Mouse (Mus musculus): ENCODE measurements around the gene Pofut2.
A peak's percentile ranks its signal among the peaks of the same experiment; 100 is the strongest.
"Not testable (repeated sequence)": the region's sequence is repeated elsewhere in the genome, so short reads cannot be mapped to it uniquely, and the experiment has no call there.

Gene Pofut2

DNA sequence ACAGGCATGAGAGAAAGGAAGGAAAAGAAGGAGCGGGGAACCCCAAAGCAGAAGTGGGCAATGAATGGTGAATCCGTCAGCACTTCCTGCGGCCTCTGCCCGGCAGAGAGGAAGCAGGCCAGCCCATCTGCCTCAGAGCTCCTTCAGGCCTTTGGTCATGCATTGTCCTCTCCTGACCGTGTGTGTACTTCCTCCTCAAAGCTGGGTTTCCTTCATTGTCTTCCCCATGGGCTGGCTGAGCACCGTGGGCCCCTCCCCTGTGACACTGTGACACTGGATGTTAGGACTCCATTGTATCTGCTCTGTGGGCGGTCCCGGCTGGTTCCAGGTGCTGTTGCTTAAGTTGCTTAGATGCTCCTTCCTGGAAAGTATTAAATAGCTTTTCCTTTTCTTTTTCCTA lies 7.3 kb downstream of the Pofut2 start:
- DNase-seq (ENCODE audit: low spot score) = no peak

DNA sequence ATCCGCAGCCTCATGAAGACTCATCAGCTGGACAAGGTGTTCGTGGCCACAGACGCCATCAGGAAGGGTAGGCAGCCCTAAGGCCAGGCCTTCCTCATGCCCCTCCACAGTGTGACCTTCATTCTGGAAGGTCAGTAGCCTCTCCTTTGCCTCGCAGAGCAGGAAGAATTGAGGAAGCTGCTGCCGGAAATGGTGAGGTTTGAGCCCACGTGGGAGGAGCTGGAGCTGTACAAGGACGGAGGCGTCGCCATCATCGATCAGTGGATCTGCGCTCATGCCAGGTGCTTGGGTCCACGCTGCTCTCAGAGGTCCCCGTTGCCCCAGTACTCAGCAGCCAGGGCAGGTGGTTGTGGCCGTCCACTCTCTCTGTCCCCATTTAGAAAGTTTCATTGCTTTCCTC lies 8.0 kb downstream of the Pofut2 start:
- DNase-seq (ENCODE audit: low spot score) = no peak

DNA sequence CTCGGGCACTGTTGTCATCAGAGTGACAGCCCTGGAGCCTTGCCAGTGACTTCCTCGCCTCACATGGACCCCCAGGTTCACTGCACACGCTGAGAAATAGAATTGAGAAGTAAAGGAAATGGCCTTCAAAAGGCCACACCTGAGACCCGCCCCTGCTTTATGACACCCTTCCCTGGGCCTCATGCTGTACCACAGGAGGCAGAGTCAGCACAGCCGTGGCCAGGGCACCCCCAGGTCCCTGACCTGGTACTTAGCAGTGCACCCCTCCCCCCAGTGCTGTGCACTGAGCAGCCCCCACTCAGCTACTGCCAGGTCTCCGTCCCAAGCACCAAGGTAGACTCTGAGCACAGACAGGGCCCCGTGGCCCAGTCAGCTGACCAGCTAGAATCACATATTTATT lies 10.1 kb downstream of the Pofut2 start:
- no peak for DNase-seq (ENCODE audit: low spot score)

DNA sequence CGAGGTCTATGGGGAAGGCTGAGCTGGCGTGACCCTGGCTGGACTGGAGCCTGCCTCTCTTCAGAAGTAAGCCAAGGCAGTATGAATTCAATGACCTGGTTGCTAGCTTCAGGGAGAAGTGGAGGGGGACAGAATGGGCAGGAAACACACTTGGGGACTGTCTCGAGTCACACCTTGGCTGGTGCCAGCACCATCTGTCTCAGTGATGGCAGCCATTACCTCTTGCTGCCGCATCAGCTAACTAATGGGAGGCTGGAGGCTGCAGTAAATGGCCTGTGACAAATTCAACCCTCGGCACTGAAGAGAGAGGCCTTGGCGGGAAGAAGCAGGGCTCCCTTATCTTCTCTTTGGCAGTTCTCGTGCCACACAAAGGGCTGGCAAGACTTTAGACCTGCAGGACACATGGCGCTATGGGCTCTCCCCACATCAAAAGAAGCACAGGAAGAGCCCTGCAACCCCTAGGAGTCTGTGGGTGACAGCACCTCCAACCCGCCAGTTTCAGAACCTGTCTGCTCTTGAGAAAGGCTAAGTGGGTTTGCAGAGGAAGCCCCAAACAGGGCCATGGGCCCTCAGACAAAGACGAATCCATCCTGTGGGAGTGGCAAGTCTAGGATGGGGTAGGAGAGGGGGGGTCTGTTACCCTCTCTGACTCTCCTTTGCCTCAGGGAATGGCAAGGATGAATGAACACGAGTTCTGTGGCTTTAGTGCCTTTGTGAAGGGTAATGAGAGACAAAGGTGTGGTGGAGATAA lies 14.1 kb downstream of the Pofut2 start:
- DNase-seq (ENCODE audit: low spot score) = no peak

DNA sequence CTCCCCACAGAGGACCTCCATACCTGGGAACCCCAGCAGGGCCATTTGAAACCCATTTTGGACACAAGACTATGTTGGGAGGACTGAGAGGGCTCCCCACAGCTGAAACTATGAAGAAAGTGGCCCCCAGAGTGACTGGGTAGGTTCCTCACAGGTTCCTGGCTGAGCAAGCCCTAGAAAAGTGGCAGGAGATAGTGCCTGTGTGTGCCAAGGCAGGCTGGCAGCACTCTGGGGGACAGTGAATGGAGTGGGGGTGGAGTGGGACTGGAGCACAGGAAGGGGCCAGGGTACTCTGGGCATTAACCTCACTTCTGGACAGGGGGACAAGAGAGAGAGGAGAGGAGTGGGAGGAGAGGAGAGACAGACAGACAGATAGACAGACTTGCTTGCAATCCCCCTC lies 14.8 kb downstream of the Pofut2 start:
- no peak for DNase-seq (ENCODE audit: low spot score)

DNA sequence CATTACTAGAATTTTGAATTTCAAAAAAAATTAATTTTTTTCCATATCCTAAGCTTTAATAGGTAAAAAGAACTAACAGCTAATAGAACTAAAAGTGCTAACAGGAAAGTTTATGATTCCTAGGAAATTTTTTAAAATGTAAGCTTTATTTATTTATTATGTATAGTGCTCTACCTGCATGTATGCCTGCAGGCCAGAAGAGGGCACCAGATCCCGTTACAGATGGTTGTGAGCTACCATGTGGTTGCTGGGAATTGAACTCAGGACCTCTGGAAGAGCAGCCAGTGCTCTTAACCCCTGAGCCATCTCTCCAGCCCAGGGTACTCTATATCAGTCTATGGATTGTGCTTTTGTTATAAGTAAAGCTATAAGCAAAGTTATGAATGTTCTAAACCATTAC lies 23.1 kb downstream of the Pofut2 start:
- DNase-seq (ENCODE audit: low spot score) = not testable (repeated sequence)

DNA sequence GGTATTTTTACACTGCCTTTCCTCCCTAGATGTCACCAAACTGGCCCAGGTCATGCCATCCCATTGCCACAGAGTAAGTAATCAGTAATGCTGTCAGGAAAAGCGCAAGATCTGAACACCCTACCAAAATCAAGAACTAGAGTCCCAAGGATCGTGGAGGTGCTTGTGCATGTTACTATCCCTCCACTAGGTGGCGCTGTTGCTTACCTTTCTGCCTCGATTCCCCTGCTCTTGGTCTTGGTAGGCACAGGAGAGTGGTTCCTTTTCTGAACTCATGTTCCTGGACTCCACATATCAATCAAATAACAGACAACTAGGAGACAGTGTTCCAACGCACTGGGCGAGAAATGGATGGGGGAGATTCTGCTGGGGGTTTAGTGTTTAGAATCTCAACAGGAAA lies 23.8 kb downstream of the Pofut2 start:
- DNase-seq (ENCODE audit: low spot score) = peak; percentile 72

DNA sequence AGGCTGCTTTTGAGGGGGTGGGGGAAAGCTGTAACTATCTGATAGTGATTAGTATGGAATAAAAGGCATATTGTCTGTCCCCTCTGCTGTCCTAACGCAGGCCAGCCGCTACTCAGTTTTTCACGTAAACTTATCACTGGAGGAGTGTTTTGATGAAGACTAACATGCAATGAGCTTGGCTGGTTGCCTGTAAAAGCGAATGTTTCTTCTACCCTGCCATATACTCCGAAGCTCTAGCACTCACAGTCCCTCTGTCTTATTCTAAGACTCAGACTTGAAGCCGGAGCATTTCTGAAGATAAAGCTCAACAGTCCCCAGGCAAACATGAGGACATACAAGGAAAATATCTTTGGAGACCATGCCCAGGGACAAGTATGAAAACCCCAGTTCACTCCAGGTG lies 25.8 kb downstream of the Pofut2 start:
- DNase-seq (ENCODE audit: low spot score) = no peak

DNA sequence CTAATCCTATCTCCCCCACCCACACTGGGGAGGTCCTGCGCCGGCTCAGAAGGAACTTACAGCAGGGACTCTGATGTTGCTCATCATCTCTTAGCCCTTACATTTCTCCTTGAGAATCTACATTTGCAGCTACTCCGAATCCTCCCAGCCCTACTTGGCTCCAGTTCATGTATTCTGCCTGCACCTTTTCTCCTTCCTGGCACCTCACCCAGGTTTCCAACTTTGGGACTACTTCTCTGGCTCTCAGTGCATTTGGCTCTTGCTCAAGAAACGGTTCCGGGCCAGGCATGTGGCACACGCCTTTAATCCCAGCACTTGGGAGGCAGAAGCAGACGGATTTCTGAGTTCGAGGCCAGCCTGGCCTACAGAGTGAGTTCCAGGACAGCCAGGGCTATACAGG lies 28.6 kb downstream of the Pofut2 start:
- no peak for DNase-seq (ENCODE audit: low spot score)

DNA sequence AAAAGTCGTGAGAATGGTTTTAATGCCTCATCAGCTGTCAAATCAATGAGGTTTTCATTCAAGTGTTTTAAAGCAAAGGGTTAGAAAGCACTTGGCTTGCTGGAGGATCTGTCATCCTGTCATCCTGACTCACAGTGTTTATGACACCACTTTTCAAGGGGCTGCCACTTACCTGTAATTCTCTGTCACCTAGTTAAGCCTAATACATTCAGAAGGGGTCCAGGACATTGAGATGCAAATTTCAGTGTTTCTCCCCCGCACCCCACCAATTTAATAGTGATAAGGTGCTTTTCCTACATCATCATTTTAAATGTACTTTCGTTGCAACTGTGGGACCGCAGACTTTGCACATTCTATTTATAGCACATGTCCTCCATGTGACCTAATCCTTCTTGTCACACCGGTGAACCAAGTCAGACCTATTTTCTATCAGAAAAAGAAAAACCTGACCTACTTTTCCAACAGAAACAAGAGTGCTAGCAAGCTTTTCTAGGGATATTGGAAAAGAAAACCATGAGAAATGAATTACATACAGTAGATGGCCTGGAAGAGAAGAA lies 29.7 kb downstream of the Pofut2 start:
- no peak for DNase-seq (ENCODE audit: low spot score)

DNA sequence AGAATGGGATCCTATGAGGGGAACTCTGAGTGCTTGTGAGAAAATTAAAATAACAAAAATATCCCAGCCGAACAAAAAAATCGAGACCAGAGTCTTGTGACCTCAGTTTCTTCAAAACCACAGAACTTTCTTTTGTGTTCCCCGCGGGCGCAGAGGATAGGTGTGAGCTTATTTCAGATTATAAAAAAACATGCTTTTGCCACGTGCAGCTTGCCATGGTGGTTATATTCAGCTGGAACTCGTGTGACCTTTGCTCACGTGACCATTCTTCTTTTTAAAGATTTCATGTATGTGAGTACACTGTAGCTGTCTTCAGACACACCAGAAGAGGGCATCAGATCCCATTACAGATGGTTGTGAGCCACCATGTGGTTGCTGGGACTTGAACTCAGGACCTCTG lies 30.5 kb downstream of the Pofut2 start:
- no peak for DNase-seq (ENCODE audit: low spot score)

DNA sequence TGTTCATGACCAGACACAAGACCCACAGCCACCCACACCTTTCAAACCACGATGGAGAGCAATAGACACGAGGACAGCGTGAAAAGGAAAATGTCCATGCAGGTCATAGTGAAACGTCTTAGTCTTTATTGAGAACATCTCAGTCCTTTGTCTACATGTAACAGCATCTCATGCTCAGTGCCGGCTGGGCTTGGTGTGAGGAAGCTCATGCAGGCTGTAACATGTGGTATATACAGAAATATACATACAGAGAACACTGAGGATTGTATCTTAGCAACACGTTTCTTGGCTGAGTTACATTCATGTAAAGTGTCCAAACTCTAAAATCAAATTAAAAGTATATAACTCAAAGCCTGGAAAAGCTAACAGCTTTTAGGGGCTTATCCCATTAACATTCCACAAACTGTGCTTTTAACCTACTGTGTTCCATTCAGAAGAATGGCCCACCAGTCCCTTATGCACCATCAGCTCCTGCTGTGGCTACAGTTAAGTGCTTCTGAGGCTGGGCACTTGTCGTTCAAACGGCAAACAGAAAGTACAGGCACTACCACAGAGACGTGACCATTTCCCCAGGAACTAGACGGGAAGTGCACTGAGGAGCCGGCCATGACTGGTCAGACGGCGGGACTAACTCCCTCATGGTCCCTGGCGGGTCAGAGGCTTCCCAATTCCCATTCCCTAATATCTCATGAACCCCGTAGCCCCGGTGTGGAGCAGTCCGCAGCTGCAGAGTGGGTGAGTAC lies 31.8 kb downstream of the Pofut2 start:
- DNase-seq (ENCODE audit: low spot score) = no peak

DNA sequence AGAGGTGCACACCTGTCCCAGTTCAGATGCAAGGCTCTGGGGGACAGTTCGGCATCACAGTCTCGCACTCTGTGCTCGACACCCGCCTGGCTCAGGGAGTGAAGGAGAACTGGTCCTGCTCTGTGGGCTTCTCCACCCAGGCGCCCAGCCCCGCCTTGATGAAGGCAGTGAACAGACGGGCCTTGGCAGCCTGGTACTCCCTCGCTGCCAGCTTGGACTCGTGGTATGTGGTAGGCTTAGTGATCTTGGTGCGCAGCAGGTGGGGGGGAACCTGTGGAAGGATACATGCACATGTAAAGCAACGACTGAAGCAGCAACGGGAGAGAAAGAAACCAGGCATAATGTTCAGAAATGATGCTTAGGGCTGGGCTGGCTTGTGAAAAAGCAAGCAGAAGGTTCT lies 35.7 kb downstream of the Pofut2 start:
- no peak for DNase-seq (ENCODE audit: low spot score)

DNA sequence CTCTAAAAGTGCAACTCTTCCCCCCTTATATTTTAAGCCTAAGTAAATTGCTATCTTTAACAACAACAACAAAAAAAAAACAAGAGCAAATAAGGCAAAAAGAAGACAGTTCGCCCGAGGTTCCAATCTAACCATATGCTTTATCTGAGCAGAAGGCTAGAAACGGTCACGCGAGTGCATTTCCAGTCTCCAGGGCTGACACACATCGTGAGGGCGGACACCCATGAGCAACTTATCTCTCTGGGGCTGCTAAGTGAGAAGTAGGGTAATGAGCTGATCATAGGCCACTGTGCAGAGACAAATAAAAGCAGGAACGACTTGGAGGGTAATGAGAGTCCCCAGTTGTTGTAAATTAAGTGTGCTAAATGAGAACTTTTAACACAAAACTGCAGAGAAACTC lies 39.6 kb downstream of the Pofut2 start:
- DNase-seq (ENCODE audit: low spot score) = no peak

DNA sequence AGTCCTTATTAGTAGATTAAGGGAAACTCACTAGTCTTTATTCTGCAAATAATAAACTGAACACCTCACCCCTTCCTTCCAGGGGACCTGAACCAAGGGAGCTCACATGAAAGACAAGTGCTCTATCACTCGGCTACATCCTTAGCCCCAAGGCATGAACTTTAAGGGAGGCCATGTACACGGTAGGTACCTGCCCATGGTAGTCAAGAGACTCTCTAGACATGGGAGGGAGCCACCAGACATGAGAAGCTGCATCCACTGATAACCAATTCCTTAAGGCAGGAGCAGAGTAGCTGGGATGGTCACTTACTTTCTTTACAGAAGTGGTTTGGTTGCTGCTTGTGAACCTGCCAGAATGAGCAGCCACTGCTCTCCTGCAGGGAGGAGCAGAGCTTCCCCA lies 40.2 kb downstream of the Pofut2 start:
- DNase-seq (ENCODE audit: low spot score) = no peak

DNA sequence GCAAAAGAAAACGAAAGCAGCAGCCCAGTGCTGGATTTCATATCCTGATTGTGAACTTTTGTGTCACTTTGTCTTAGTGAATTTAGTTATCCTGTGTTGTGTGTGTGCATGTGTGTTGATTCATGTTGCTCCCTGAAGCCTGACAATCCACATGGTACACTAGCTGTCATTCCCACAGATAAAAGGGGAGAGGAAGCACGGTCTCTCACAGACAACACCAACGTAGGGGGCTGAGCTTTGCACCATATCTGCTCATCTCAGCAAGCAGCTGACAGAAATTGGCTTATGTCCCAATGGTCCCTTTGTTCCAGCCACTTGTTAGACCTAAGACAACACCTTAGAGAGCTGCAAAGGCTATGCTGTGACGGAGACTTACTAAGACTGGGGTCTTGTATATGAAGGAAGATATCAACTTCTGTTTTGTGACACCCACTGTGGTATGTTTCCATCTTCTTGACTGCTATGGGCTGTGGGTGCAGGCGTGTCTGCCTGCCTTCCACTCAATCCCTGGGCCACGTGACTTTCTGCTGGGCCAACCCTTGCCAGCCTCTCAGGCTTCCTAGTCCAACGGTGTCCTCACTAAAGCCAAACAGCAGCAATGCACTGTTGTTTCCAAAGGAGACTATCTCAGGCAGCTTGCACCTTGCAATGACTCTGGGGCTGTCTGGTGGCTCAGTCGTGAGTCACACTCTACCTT lies 41.4 kb downstream of the Pofut2 start:
- no peak for DNase-seq (ENCODE audit: low spot score)

DNA sequence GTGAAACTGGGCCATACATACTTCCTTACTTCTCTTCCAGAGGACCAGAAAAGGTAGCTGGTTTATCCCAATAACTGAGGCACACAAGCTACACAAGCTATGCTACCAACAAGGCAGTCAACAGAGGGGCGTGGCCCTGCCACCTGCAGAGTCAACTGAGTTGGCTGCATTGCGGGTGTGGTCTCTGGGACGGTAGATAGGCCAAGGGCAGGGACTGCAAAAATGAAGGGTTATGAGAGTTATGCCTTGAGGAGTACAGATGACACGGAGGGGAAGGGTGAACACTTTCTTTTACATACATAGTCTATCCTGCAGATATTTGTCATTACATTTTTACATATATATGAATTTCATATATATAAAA lies 41.9 kb downstream of the Pofut2 start:
- no peak for DNase-seq (ENCODE audit: low spot score)

DNA sequence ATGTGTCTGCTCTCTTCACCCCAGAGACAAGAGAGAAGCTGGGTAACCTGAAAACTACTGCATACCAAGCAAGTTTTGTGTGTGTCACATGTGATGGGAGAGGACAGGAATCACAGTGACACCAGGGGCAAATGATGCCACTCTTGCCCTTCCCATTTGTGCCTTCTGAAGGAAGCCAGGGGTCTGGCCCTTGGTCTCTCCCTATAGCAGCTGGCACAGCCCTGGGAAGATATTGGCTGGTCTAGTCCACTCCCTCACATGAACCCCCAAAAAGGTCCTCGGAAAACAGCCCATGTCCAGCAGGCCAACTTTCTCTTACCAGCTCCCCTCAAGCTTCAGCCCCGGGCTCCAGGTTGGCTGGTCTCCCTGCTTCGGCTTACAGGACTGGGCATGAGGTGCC lies 45.3 kb downstream of the Pofut2 start:
- DNase-seq (ENCODE audit: low spot score) = no peak

DNA sequence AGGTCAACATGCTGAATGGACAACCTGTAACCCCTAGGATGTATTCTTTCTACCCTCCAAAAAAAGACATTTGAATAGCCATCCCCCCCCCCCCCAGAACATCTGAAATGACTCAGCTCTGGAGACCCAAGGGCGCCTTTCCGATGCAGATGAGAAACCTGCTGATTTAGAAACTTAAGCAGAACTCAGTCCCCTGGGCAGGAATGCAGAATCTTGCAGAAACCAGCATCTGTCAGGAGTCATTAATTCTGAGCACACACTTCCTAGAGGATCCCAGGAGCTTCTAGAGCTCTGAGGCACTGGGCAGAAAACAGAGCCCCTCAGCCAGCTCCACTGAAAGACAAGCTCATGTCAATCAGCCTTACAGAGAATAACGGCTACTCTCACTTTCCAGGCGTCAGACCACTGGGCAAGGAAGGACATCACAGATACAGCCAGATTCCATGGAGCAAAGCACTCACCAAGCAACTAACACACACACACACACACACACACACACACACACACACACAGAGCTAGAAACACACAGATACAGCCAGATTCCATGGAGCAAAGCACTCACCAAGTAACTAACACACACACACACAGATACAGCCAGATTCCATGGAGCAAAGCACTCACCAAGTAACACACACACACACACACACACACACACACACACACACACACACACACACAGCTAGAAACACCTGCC lies 46.0 kb downstream of the Pofut2 start:
- DNase-seq (ENCODE audit: low spot score) = no peak

DNA sequence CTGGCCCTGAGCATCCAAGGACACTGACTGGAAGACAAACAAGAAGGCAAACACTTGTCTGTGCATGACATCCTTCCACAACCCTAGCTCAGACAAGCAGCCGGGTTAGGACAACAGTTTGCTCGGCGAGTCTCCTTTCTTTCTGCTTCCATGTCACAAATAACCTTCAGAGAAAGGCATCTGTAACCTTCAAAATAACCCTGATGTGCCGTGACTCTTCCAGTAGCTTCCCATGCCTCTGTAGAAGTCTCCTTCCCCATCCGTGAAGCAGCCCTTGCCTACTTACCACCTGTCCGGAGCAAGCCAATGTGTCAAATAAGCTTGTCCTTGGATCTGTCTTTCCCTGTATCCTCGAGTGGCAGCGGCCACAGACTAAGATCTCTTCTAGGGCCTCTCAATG lies 46.7 kb downstream of the Pofut2 start:
- DNase-seq (ENCODE audit: low spot score) = no peak

DNA sequence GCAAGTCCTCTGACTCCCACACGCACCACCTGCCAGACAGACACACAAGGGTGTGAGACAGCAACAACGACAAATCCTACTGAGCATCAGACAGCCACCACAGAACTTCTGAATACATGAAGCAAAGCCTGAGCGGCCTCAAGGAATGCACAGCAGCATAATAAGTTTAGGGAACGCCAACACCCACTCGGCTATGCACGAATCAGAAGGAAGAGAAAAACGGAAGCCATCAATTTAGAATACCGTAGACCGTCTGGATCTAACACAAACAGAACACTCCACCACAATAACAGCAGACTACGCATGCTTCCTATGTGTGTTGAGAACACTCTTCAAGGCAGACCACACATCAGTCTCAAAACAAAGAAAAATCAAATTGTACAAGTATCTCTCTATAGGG lies 50.0 kb downstream of the Pofut2 start:
- no peak for DNase-seq (ENCODE audit: low spot score)

DNA sequence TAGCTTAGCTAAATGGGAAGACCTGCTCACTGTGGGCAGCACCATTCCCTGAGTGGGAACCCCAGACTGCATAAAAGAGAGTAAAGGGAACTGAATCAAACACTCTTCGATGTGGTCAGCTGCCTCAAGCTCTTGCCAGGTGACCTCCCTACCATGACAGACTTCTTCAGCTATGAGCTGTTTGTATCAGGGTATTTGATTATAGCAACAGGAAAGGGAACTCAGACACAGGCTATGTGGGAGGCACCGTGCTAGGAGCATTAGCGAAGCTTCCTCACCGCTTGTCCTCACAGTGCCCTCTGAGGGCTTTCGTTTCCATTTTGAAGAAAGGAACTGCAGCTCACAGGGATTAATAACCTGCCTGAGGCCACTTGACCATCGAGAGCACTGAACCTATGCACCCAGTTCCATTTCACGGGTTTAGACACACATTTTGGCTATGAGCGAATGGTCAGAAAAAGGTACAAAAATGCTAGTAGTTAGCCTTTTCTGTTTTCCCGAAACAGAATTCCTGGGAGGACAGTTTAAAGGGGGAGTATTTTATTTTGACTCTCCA lies 55.8 kb downstream of the Pofut2 start:
- DNase-seq (ENCODE audit: low spot score) = no peak
